Mouse (Mus musculus) hindbrain, embryonic 12.5 days (tissue): ENCODE measurements at regions not wholly inside any gene's neighbourhood (a gene's known extent, or its start where the extent isn't known, plus 50 kb on each side); places are given as distances from the start of the nearest gene placed in this dataset.

Experiments
- ATAC-seq: fragments of 200-750 bp; cut with Nextera tagmentation; 2 replicates; pipeline ENCODE4 v1.8.0; 2017; ENCODE audit warnings: moderate TSS enrichment; ENCODE audit not compliant: low FRiP score
- H3K27ac ChIP-seq: fragments of 300-500 bp; sonication (generic); 2 replicates; pipeline ENCODE4 v1.5.1; 2016; ENCODE audit warnings: mild to moderate bottlenecking
- H3K27me3 ChIP-seq: fragments of 300-500 bp; sonication (generic); 2 replicates; pipeline ENCODE4 v1.6.1; 2016; ENCODE audit warnings: mild to moderate bottlenecking
- H3K36me3 ChIP-seq: fragments of 300-500 bp; sonication (generic); 2 replicates; pipeline ENCODE4 v1.6.1; 2016; ENCODE audit warnings: mild to moderate bottlenecking
- H3K4me1 ChIP-seq: fragments of 300-500 bp; sonication (generic); 2 replicates; pipeline ENCODE4 v1.6.1; 2016
- H3K4me2 ChIP-seq: fragments of 300-500 bp; sonication (generic); replicated peaks from 2 replicates; pipeline ENCODE4 v1.6.1; 2016; ENCODE audit warnings: mild to moderate bottlenecking
- H3K4me3 ChIP-seq: fragments of 300-500 bp; sonication (generic); 2 replicates; pipeline ENCODE4 v1.5.1; 2016; ENCODE audit warnings: mild to moderate bottlenecking
- H3K9ac ChIP-seq: fragments of 300-500 bp; sonication (generic); 2 replicates; pipeline ENCODE4 v1.6.1; 2016; ENCODE audit warnings: mild to moderate bottlenecking, moderate library complexity
- H3K9me3 ChIP-seq: fragments of 300-500 bp; sonication (generic); replicated peaks from 2 replicates; pipeline ENCODE4 v1.6.1; 2016; ENCODE audit warnings: mild to moderate bottlenecking
- WGBS: fragments of 180-500 bp; shearing (Covaris S2); methylation state at CpG from one replicate; pipeline ENCODE4 v1.1.7; 2016; 5-methylcytosine and 5-hydroxymethylcytosine counted together

- H3K9ac ChIP-seq = no peak overlapping the region
- H3K27ac ChIP-seq = no peak overlapping the region
- H3K4me2 ChIP-seq = no peak overlapping the region
- peaks cover 31% of the 10 kb centered on the region for H3K27me3 ChIP-seq
- no peaks in the 10 kb centered on the region for H3K9me3 ChIP-seq
- H3K4me3 ChIP-seq = no peak overlapping the region
- H3K4me1 ChIP-seq = peaks cover 5% of the 10 kb centered on the region
- no peak for ATAC-seq
- no peaks in the 10 kb centered on the region for H3K36me3 ChIP-seq
- WGBS = 52% methylated on average over 6 of the region's 6 CpGs
Measured at GRCm38 (mm10) chr9:61700576-61700975, 213.8 kb downstream of the Rplp1 start.

GRCm38 (mm10) chr9:61699618-61700017 is 214.7 kb downstream of the Rplp1 start:
- no peak overlapping the region for H3K9ac ChIP-seq
- H3K4me2 ChIP-seq = no peak overlapping the region
- no peaks in the 10 kb centered on the region for H3K36me3 ChIP-seq
- H3K27ac ChIP-seq = no peak overlapping the region
- H3K4me3 ChIP-seq = no peak overlapping the region
- ATAC-seq = no peak
- H3K27me3 ChIP-seq = peaks cover 31% of the 10 kb centered on the region
- H3K9me3 ChIP-seq = no peaks in the 10 kb centered on the region
- H3K4me1 ChIP-seq = peaks cover 11% of the 10 kb centered on the region
- WGBS = 74% methylated on average over 5 of the region's 5 CpGs

GRCm38 (mm10) chr9:61697959-61698358 is 216.4 kb downstream of the Rplp1 start:
- Histone ChIP-seq H3K27me3 (peaks cover 40% of the 10 kb centered on the region), H3K4me2 (no peak overlapping the region), H3K27ac (no peak overlapping the region), H3K9ac (no peak overlapping the region), H3K9me3 (no peaks in the 10 kb centered on the region), H3K4me3 (no peak overlapping the region), H3K4me1 (peaks cover 11% of the 10 kb centered on the region), H3K36me3 (no peaks in the 10 kb centered on the region)
- no peak for ATAC-seq
- 13% methylated on average over 11 of the region's 11 CpGs for WGBS

- H3K4me1 ChIP-seq = peaks cover 11% of the 10 kb centered on the region
- 94% methylated on average over 3 of the region's 3 CpGs for WGBS
- H3K4me2 ChIP-seq = no peak overlapping the region
- H3K4me3 ChIP-seq = no peak overlapping the region
- H3K9me3 ChIP-seq = no peaks in the 10 kb centered on the region
- no peak for ATAC-seq
- H3K36me3 ChIP-seq = no peaks in the 10 kb centered on the region
- no peak overlapping the region for H3K9ac ChIP-seq
- H3K27me3 ChIP-seq = peaks cover 40% of the 10 kb centered on the region
- no peak overlapping the region for H3K27ac ChIP-seq
Measured at GRCm38 (mm10) chr9:61696831-61697230, 217.5 kb downstream of the Rplp1 start.

GRCm38 (mm10) chr9:61695821-61696220 is 218.5 kb downstream of the Rplp1 start:
- Histone ChIP-seq H3K36me3 (no peaks in the 10 kb centered on the region), H3K27me3 (peaks cover 36% of the 10 kb centered on the region), H3K27ac (no peak overlapping the region), H3K9ac (no peak overlapping the region), H3K4me2 (no peak overlapping the region), H3K4me1 (peaks cover 11% of the 10 kb centered on the region), H3K9me3 (no peaks in the 10 kb centered on the region), H3K4me3 (no peak overlapping the region)
- no peak for ATAC-seq
- 84% methylated on average over 2 of the region's 2 CpGs for WGBS

- Histone ChIP-seq H3K27ac (no peak overlapping the region), H3K36me3 (no peaks in the 10 kb centered on the region), H3K4me1 (peaks cover 11% of the 10 kb centered on the region), H3K4me3 (no peak overlapping the region), H3K9ac (no peak overlapping the region), H3K27me3 (peaks cover 31% of the 10 kb centered on the region), H3K4me2 (no peak overlapping the region), H3K9me3 (no peaks in the 10 kb centered on the region)
- no peak for ATAC-seq
- WGBS = 10% methylated on average over 9 of the region's 9 CpGs
Measured at GRCm38 (mm10) chr9:61695381-61695791, 219.0 kb downstream of the Rplp1 start.

GRCm38 (mm10) chr9:61694206-61694605 is 220.1 kb downstream of the Rplp1 start:
- 78% methylated on average over 10 of the region's 10 CpGs for WGBS
- H3K27ac ChIP-seq = no peak overlapping the region

GRCm38 (mm10) chr9:61690786-61691185 is 223.6 kb downstream of the Rplp1 start:
- ATAC-seq = no peak
- peaks cover 15% of the 10 kb centered on the region for H3K27me3 ChIP-seq
- H3K4me2 ChIP-seq = no peak overlapping the region
- H3K9me3 ChIP-seq = no peaks in the 10 kb centered on the region
- 79% methylated on average over 3 of the region's 3 CpGs for WGBS
- H3K36me3 ChIP-seq = no peaks in the 10 kb centered on the region
- no peak overlapping the region for H3K9ac ChIP-seq
- H3K4me1 ChIP-seq = peaks cover 12% of the 10 kb centered on the region
- H3K4me3 ChIP-seq = no peak overlapping the region
- H3K27ac ChIP-seq = no peak overlapping the region

More at GRCm38 (mm10) chr9:61694206-61694605, 220.1 kb downstream of the Rplp1 start:
- H3K4me2 ChIP-seq = no peak overlapping the region
- no peaks in the 10 kb centered on the region for H3K9me3 ChIP-seq
- no peak overlapping the region for H3K9ac ChIP-seq
- no peaks in the 10 kb centered on the region for H3K36me3 ChIP-seq
- peaks cover 22% of the 10 kb centered on the region for H3K27me3 ChIP-seq
- H3K4me3 ChIP-seq = no peak overlapping the region
- no peak for ATAC-seq
- H3K4me1 ChIP-seq = peaks cover 15% of the 10 kb centered on the region

GRCm38 (mm10) chr9:61689939-61690338 is 224.4 kb downstream of the Rplp1 start:
- no peak for ATAC-seq
- Histone ChIP-seq H3K27me3 (peaks cover 15% of the 10 kb centered on the region), H3K9ac (no peak overlapping the region), H3K36me3 (no peaks in the 10 kb centered on the region), H3K27ac (no peak overlapping the region), H3K4me3 (no peak overlapping the region), H3K4me2 (no peak overlapping the region), H3K9me3 (no peaks in the 10 kb centered on the region), H3K4me1 (peaks cover 4% of the 10 kb centered on the region)
- 82% methylated on average over 7 of the region's 7 CpGs for WGBS

GRCm38 (mm10) chr9:61689516-61689915 is 224.8 kb downstream of the Rplp1 start:
- WGBS = 13% methylated on average over 5 of the region's 5 CpGs
- H3K4me1 ChIP-seq = peaks cover 4% of the 10 kb centered on the region
- no peak overlapping the region for H3K4me3 ChIP-seq
- H3K27ac ChIP-seq = no peak overlapping the region
- H3K4me2 ChIP-seq = no peak overlapping the region
- no peak for ATAC-seq
- H3K36me3 ChIP-seq = no peaks in the 10 kb centered on the region
- H3K9ac ChIP-seq = no peak overlapping the region
- H3K27me3 ChIP-seq = peaks cover 14% of the 10 kb centered on the region
- no peaks in the 10 kb centered on the region for H3K9me3 ChIP-seq

GRCm38 (mm10) chr9:61683557-61683956 is 230.8 kb downstream of the Rplp1 start:
- no peak overlapping the region for H3K4me3 ChIP-seq
- WGBS = 75% methylated on average over 4 of the region's 4 CpGs
- H3K27ac ChIP-seq = no peak overlapping the region
- no peaks in the 10 kb centered on the region for H3K36me3 ChIP-seq
- peaks cover 7% of the 10 kb centered on the region for H3K27me3 ChIP-seq
- no peak overlapping the region for H3K4me2 ChIP-seq
- ATAC-seq = no peak
- H3K4me1 ChIP-seq = peaks cover 25% of the 10 kb centered on the region; the same call in 1 of the 2 replicates
- H3K9ac ChIP-seq = no peak overlapping the region
- H3K9me3 ChIP-seq = no peaks in the 10 kb centered on the region

- Histone ChIP-seq H3K27me3 (peaks cover 8% of the 10 kb centered on the region), H3K4me2 (no peak overlapping the region), H3K4me1 (peaks cover 25% of the 10 kb centered on the region; the same call in 1 of the 2 replicates), H3K9ac (no peak overlapping the region), H3K4me3 (no peak overlapping the region), H3K36me3 (no peaks in the 10 kb centered on the region), H3K27ac (no peak overlapping the region), H3K9me3 (no peaks in the 10 kb centered on the region)
- 89% methylated on average over 5 of the region's 5 CpGs for WGBS
- no peak for ATAC-seq
Measured at GRCm38 (mm10) chr9:61682744-61683259, 231.5 kb downstream of the Rplp1 start.

- no peaks in the 10 kb centered on the region for H3K9me3 ChIP-seq
- WGBS = 77% methylated on average over 4 of the region's 4 CpGs
- H3K4me2 ChIP-seq = no peak overlapping the region
- ATAC-seq = no peak
- H3K36me3 ChIP-seq = no peaks in the 10 kb centered on the region
- H3K4me1 ChIP-seq = peaks cover 28% of the 10 kb centered on the region
- no peak overlapping the region for H3K27ac ChIP-seq
- H3K9ac ChIP-seq = no peak overlapping the region
- peaks cover 8% of the 10 kb centered on the region for H3K27me3 ChIP-seq
- no peak overlapping the region for H3K4me3 ChIP-seq
Measured at GRCm38 (mm10) chr9:61682316-61682715, 232.0 kb downstream of the Rplp1 start.
